Mouse (Mus musculus): ENCODE measurements at regions not wholly inside any gene's neighbourhood (a gene's known extent, or its start where the extent isn't known, plus 50 kb on each side); places are given as distances from the start of the nearest gene placed in this dataset.
"Not testable (repeated sequence)": the region's sequence is repeated elsewhere in the genome, so short reads cannot be mapped to it uniquely, and the experiment has no call there.

DNA sequence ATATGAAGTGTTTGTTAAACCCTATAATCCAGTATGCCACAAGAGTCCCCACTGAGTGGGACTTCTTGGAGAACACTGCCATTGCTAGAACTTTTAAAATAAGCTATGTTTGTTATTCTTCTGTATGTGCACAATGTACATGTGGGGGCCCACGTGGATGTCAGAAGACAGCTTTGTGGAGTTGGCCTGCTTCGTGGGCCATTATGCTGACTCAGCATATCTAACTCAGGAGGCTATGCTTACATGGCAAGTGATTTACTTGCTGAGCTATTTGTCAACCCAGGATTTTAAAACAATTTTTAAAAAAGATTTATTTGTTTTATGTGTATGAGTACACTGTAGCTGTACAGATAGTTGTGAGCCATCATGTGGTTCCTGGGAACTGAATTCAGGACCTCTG, 207.6 kb upstream of the Steap1 start:
- DNase-seq (ENCODE audit: low spot score in 2 of 2): no peak

DNA sequence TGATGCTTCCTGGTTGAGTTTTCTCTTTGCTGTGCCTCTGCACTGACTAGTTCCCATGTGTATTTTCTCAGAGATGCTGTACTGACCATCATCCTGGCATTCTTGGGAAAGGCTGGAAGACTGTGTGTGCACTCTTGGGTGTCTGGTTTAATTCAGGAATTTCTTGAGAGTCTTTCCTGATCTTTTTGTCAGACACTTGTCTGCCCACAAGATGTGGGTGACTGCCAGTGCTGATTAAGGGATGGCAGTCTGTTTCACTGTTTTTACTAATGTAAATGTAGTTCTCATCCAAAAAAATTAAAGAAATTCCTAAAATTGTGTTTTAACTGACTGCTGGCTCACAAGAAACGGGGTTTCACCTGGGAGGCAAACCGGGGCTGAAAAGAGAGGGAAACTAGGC, 206.7 kb upstream of the Steap1 start:
- peak; percentile 3 to 13 for DNase-seq (ENCODE audit: low spot score in 2 of 2)

- peak in 1 of 2 experiments; percentile 5 for DNase-seq (ENCODE audit: low spot score in 2 of 2)
These were observed 176.7 kb upstream of the Steap1 start for GRCm38 (mm10) chr5:5925796-5926195.

- DNase-seq (ENCODE audit: low spot score in 2 of 2): no peak
These were observed 167.3 kb upstream of the Steap1 start for GRCm38 (mm10) chr5:5916427-5916826.

DNA sequence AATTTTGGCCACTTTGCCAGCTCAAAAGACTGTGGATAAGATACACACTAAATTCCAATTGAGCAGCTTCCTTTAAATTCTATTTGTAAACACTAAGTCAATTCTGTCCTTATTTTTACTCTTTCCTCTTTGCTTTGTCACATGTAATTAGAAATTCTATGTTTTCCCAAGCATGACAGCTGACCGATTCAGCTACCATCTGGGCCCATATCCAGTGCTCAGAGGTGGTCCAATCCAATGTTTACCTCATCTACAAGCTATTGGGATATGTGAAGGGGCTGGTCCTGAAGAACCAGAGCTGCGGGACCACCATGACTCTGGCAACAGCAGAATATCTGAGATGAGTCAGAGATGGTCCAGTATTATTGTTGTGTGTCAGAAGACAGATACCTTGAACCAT, 140.2 kb upstream of the Steap1 start:
- no peak for DNase-seq (ENCODE audit: low spot score in 2 of 2)

DNA sequence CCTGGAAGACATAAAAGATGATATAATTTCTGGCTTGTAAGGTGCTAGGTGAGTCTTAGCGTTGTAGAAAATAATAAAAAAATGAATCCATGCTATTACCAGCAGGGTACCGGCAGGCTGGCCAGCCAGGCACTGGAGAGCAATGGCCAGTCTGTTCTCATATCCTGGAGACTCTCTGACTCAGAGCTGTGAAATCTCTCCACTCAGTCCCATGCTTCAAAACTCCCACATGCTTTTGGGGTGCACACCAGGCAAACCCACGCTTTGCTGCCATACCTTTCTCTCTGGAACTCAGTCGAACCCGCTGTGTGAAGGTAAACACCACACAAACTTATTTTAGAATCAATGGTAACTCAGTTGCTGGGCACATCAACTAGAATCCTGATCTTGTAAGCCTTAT, 124.3 kb upstream of the Steap1 start:
- DNase-seq (ENCODE audit: low spot score in 2 of 2): peak; percentile 6 to 30

GRCm38 (mm10) chr5:5856146-5856724, 107.1 kb upstream of the Steap1 start:
- no peak for DNase-seq (ENCODE audit: low spot score in 2 of 2)

- no peak for DNase-seq (ENCODE audit: low spot score in 2 of 2)
These were observed 96.8 kb upstream of the Steap1 start for GRCm38 (mm10) chr5:5845805-5846496.

- no peak for DNase-seq (ENCODE audit: low spot score in 2 of 2)
These were observed 95.2 kb upstream of the Steap1 start for GRCm38 (mm10) chr5:5844312-5844711.

- DNase-seq (ENCODE audit: low spot score in 2 of 2): no peak
These were observed 89.6 kb upstream of the Steap1 start for GRCm38 (mm10) chr5:5838767-5839166.

GRCm38 (mm10) chr5:5822666-5823065, 73.5 kb upstream of the Steap1 start:
- DNase-seq (ENCODE audit: low spot score in 2 of 2): not testable (repeated sequence)

Measured in left cerebral cortex, adult 18-20 months (tissue).